18 mouse cellular contexts compared by ENCODE assay signal in the genomic region with DNA sequence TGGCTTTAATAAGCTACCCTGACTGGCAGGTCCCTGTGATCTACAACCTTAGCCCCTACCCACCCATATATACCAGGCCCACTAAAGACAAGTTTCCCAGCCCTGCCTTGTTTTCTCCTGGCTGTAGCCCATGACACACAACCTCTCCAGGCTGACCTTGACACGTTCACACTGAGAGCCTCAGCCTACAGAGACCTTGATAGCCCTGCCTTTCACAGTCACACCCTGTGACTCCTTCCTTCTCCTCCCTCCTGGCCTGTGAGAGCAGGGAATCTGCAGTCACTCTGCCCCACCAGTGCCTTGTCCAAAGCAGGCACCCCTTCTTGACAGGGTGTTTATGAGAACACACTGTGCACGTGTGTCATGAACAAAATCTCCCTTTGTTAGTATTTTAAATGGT.
DNase-seq lines count a peak whose midpoint lies in the region; ATAC-seq and TF ChIP-seq lines count a peak whose summit lies in the region.
"Had no signal": no experiment of that assay in that cellular context is flagged by ENCODE, and none has a peak within 500 bp of the region (broad histone marks: within the 10 kb centered on the region; RNA-seq: fewer than 3 reads in every experiment).

No protein-coding gene starts in this region.

- no peaks in the 10 kb centered on the region for H3K9me3 ChIP-seq in heart, embryonic 12.5 days (replicated peaks)
- no peaks in the 10 kb centered on the region for H3K9me3 ChIP-seq in lung, embryonic 16.5 days (ENCODE audit: control insufficient read depth, low read length)
- H3K9me3 ChIP-seq in intestine, embryonic 16.5 days (ENCODE audit: control insufficient read depth, low read length), result no peaks in the 10 kb centered on the region
- H3K9me3 ChIP-seq in forebrain, embryonic 16.5 days (ENCODE audit: control insufficient read depth, low read length), result no peaks in the 10 kb centered on the region
- H3K9me3 ChIP-seq: forebrain, embryonic 10.5 days; G1E; hindbrain, embryonic 13.5 days; liver, embryonic 13.5 days; neural tube, embryonic 12.5 days had no signal

- no peak overlapping the region for H3K4me2 ChIP-seq in heart, embryonic 12.5 days
- H3K4me2 ChIP-seq in lung, embryonic 16.5 days (ENCODE audit: low read depth, low read length), result no peak overlapping the region
- no peak overlapping the region for H3K4me2 ChIP-seq in intestine, embryonic 16.5 days (ENCODE audit: low read depth, low read length)
- no peak overlapping the region for H3K4me2 ChIP-seq in forebrain, embryonic 16.5 days (ENCODE audit: low read length)
- H3K4me2 ChIP-seq: hindbrain, embryonic 13.5 days; liver, embryonic 13.5 days; neural tube, embryonic 12.5 days had no signal

- WGBS in heart, embryonic 12.5 days, result 30% methylated on average over 2 of the region's 2 CpGs
- WGBS in lung, embryonic 16.5 days, result 40% methylated on average over 2 of the region's 2 CpGs
- WGBS in lung, adult 2 months, result 57% methylated on average over 2 of the region's 2 CpGs
- 43% methylated on average over 2 of the region's 2 CpGs for WGBS in intestine, embryonic 16.5 days
- WGBS in forebrain, embryonic 16.5 days, result 67% methylated on average over 2 of the region's 2 CpGs

- no peak overlapping the region for H3K9ac ChIP-seq in heart, embryonic 12.5 days
- no peak overlapping the region for H3K9ac ChIP-seq in lung, embryonic 16.5 days (ENCODE audit: low read length)
- H3K9ac ChIP-seq in intestine, embryonic 16.5 days (ENCODE audit: low read depth, low read length), result no peak overlapping the region
- H3K9ac ChIP-seq in forebrain, embryonic 16.5 days (replicated peaks; ENCODE audit: low read depth, low read length), result no peak overlapping the region
- H3K9ac ChIP-seq: hindbrain, embryonic 13.5 days; liver, embryonic 13.5 days; neural tube, embryonic 12.5 days had no signal

- peaks cover 26% of the 10 kb centered on the region for H3K4me1 ChIP-seq in heart, embryonic 12.5 days (replicated peaks)
- peaks cover 17% of the 10 kb centered on the region for H3K4me1 ChIP-seq in lung, embryonic 16.5 days (replicated peaks; ENCODE audit: control insufficient read depth, insufficient read depth, low read length)
- H3K4me1 ChIP-seq in lung, adult 2 months (ENCODE audit: control insufficient read depth, insufficient read depth, low read length), result peaks cover 10% of the 10 kb centered on the region
- H3K4me1 ChIP-seq in intestine, embryonic 16.5 days (ENCODE audit: control insufficient read depth, insufficient read depth, low read length), result peaks cover 17% of the 10 kb centered on the region
- H3K4me1 ChIP-seq in forebrain, embryonic 16.5 days (replicated peaks; ENCODE audit: control insufficient read depth, insufficient read depth, low read length), result 0 out of 2 replicates have a peak, but pooled peaks cover 3% of the 10 kb centered on the region
- H3K4me1 ChIP-seq: forebrain, embryonic 10.5 days; hindbrain, embryonic 13.5 days; neural tube, embryonic 12.5 days had no signal

- no peaks in the 10 kb centered on the region for H3K27me3 ChIP-seq in heart, embryonic 12.5 days (replicated peaks)
- H3K27me3 ChIP-seq in lung, embryonic 16.5 days (ENCODE audit: control insufficient read depth, insufficient read depth, low read depth, low read length), result no peaks in the 10 kb centered on the region
- H3K27me3 ChIP-seq in intestine, embryonic 16.5 days (replicated peaks; ENCODE audit: control insufficient read depth, insufficient read depth, low read length), result no peaks in the 10 kb centered on the region
- no peaks in the 10 kb centered on the region for H3K27me3 ChIP-seq in forebrain, embryonic 16.5 days (replicated peaks; ENCODE audit: control insufficient read depth, insufficient read depth, low read length)
- H3K27me3 ChIP-seq: hindbrain, embryonic 13.5 days; liver, embryonic 13.5 days; neural tube, embryonic 12.5 days had no signal

- ATAC-seq in heart, embryonic 12.5 days (ENCODE audit: insufficient number of reproducible peaks, low FRiP score), result peak; percentile 62; the same call in 1 of the 2 replicates
- 0 out of 2 replicates have a peak, but pooled peaks have one; percentile 26 for ATAC-seq in lung, embryonic 16.5 days (ENCODE audit: low read depth)
- peak; percentile 70 for ATAC-seq in intestine, embryonic 16.5 days
- no peak for ATAC-seq in forebrain, embryonic 16.5 days

- intact Hi-C loops in heart, postnatal 10 days (cut with DNase I), result no loop called here

- TF ChIP-seq CTCF in lung, adult 2 months (IDR thresholded peaks at IDR 0.05; ENCODE audit: insufficient read depth, low read length), result no peak

- DNase-seq in heart, postnatal 10 days, result no peak
- no peak for DNase-seq in lung, adult 2 months
- no peak for DNase-seq in gastrocnemius, adult 18-20 months (ENCODE audit: low spot score)
- DNase-seq: cerebellum, adult 11 months; gastrocnemius, postnatal 36 days; kidney, adult 11 months; layer of hippocampus, postnatal 36 days; left cerebral cortex, postnatal 4 days; liver, embryonic 13.5 days; lung, postnatal 10 days had no signal

- no peak overlapping the region for H3K4me3 ChIP-seq in heart, embryonic 12.5 days
- no peak overlapping the region for H3K4me3 ChIP-seq in lung, embryonic 16.5 days (ENCODE audit: low read length)
- H3K4me3 ChIP-seq in lung, adult 2 months (replicated peaks; ENCODE audit: extremely low read depth, low read depth, low read length), result no peak overlapping the region
- H3K4me3 ChIP-seq in intestine, embryonic 16.5 days (ENCODE audit: low read length), result no peak overlapping the region
- no peak overlapping the region for H3K4me3 ChIP-seq in forebrain, embryonic 16.5 days (replicated peaks; ENCODE audit: low read length)
- H3K4me3 ChIP-seq: forebrain, embryonic 10.5 days; hindbrain, embryonic 13.5 days; liver, embryonic 13.5 days; neural tube, embryonic 12.5 days had no signal

- no peaks in the 10 kb centered on the region for H3K36me3 ChIP-seq in heart, embryonic 12.5 days
- no peaks in the 10 kb centered on the region for H3K36me3 ChIP-seq in lung, embryonic 16.5 days (ENCODE audit: control insufficient read depth, insufficient read depth, low read length)
- H3K36me3 ChIP-seq in intestine, embryonic 16.5 days (ENCODE audit: control insufficient read depth, insufficient read depth, low read length), result no peaks in the 10 kb centered on the region
- H3K36me3 ChIP-seq in forebrain, embryonic 16.5 days (ENCODE audit: control insufficient read depth, insufficient read depth), result no peaks in the 10 kb centered on the region
- H3K36me3 ChIP-seq: forebrain, embryonic 10.5 days; hindbrain, embryonic 13.5 days; liver, embryonic 13.5 days; neural tube, embryonic 12.5 days had no signal

- TF ChIP-seq POLR2A in lung, adult 2 months (IDR thresholded peaks at IDR 0.05; ENCODE audit: borderline replicate concordance, extremely low read depth, low read depth, low read length), result no peak

- peak overlapping the region; percentile 41; the same call in 1 of the 2 replicates for H3K27ac ChIP-seq in heart, embryonic 12.5 days (ENCODE audit: poor library complexity, severe bottlenecking)
- no peak overlapping the region for H3K27ac ChIP-seq in lung, embryonic 16.5 days (ENCODE audit: low read length)
- H3K27ac ChIP-seq in intestine, embryonic 16.5 days (ENCODE audit: low read length), result peak overlapping the region; percentile 66
- H3K27ac ChIP-seq in forebrain, embryonic 16.5 days (ENCODE audit: low read length), result no peak overlapping the region
- H3K27ac ChIP-seq: forebrain, embryonic 10.5 days; hindbrain, embryonic 13.5 days; liver, embryonic 13.5 days; neural tube, embryonic 12.5 days had no signal

Comparison
In these comparisons a context has a peak if more than half of its experiments do, and no peak if none do; other contexts are left out.
1. H3K27ac ChIP-seq: peak in heart, embryonic 12.5 days (single experiment) and intestine, embryonic 16.5 days (single experiment); none in lung, embryonic 16.5 days (single experiment) and forebrain, embryonic 16.5 days (single experiment).